Mouse (Mus musculus) gastrocnemius, adult 2 months (tissue): ENCODE data around the gene Itsn1. TPM values are rescaled to one million over a fixed set of nuclear protein-coding genes. Genes with fewer than 3 reads are reported as not detected.

Experiments
- DNase-seq: peaks from one replicate; pipeline ENCODE4 v3.0.0; 2022
- H3K27ac ChIP-seq: fragments of 200-600 bp; 2 replicates; pipeline ENCODE4 v1.8.1; 2022; ENCODE audit warnings: mild to moderate bottlenecking
- H3K4me3 ChIP-seq: fragments of 200-600 bp; 2 replicates; pipeline ENCODE4 v1.8.1; 2022; ENCODE audit warnings: mild to moderate bottlenecking, moderate library complexity
- CTCF ChIP-seq: fragments of 200-600 bp; IDR thresholded peaks from 2 replicates; pipeline ENCODE4 v1.8.1; 2022; ENCODE audit warnings: antibody characterized with exemption, mild to moderate bottlenecking, moderate library complexity
- intact Hi-C: fragments of 180-260 bp; cut with DNase I; formaldehyde crosslinking; loops from one replicate; pipeline ENCODE4 v1.15.1; 2025
- total RNA-seq, 2 experiments: library from RNA; stranded (reverse); gene quantifications; 2 replicates each; pipeline ENCODE4 v1.2.3; 2021

Itsn1 gene
- total RNA-seq, 2 experiments from 2014 or later, result 60.2 to 66.1 TPM

DNA sequence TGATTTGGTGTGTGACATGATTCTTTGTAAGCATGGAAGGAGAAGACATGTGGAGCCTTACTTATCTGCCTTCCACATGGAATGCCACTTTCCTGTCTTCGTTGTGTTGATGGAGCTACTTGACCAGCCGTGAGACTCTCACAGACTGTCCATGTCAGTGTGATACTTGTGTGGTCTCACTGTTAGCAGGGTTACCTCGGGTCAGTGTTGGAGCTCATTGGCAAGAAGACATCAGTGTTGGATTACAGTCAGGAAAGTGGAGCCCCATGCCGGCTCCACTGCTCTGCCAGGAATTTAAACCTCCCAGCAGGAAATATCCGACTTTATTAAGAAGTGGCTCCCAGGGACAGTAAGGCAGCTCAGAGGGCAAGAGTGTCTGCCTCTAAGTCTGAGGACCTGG is 75.8 kb downstream of the Itsn1 start:
- intact Hi-C loops, result loop anchor here (5.0 kb wide), 3 partner anchors 38 to 73 kb away; no protein-coding TSS in a partner anchor
- H3K4me3 ChIP-seq, result peak overlapping the region; percentile 9; the same call in 1 of the 2 replicates

DNA sequence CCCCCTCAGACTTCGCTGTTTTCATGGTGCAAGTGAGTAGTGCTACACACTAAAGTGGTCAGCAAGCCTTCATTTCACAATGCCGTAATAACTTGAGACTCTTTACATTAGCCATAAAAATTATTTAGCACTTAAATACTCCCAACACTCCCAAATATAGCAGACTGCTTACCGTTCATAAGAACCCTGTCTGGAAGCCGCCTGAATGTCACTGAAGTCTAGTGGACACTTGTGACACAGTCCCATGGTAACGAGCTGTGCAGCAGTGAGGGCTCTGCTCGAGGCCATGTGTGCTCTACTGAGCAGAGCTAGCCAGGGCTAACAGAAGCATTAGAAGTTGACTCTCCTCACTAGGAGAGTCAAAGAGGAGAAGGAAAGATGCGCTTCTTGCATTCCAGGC is 81.2 kb downstream of the Itsn1 start:
- TF ChIP-seq CTCF, result no peak
- H3K27ac ChIP-seq, result no peak overlapping the region
- no peak overlapping the region for H3K4me3 ChIP-seq
- no peak for DNase-seq
- intact Hi-C loops, result no loop called here

More for the DNA sequence above, 75.8 kb downstream of the Itsn1 start:
- H3K27ac ChIP-seq, result peak overlapping the region; percentile 74
- no peak for TF ChIP-seq CTCF
- DNase-seq, result peak; percentile 64

DNA sequence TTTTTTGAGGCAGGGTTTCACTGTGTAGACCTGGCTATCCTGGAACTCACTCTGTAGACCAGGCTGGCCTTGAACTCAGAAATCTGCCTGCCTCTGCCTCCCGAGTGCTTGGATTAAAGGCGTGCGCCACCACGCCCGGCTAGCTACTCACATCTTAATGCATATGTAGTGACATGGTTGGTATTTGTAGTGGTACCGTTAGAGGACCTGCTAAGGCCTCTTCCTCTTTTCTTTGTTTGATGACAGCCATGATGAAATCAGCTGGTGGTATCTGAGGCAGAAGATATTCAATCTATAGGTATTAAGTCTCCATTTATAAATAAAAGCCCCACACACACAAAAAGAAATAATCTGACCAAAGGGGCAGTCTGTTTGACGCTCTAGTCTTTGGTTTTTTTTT is 82.3 kb downstream of the Itsn1 start:
- no peak for TF ChIP-seq CTCF
- intact Hi-C loops, result no loop called here
- no peak for DNase-seq
- Histone ChIP-seq H3K27ac (no peak overlapping the region), H3K4me3 (no peak overlapping the region)

DNA sequence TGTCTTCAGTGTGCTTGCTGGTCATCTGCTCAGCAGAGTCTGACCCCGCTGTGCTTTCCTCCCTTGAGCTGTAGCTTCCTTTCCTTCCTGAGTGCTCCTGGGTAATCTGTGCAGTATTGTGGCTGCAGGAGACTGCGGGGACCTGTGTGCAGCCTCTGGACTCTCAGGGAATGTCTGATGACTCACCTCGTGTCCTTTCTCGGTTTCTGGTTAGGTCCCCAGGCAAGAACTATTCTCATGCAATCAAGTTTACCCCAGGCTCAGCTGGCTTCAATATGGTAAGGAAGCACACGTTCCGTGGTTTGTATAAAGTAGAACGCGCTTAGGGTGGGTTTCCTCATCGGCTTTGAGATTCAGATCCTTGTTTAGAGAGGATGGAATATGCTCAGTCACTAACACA is 82.8 kb downstream of the Itsn1 start:
- H3K27ac ChIP-seq, result no peak overlapping the region
- intact Hi-C loops, result no loop called here
- no peak overlapping the region for H3K4me3 ChIP-seq
- no peak for TF ChIP-seq CTCF
- DNase-seq, result no peak

DNA sequence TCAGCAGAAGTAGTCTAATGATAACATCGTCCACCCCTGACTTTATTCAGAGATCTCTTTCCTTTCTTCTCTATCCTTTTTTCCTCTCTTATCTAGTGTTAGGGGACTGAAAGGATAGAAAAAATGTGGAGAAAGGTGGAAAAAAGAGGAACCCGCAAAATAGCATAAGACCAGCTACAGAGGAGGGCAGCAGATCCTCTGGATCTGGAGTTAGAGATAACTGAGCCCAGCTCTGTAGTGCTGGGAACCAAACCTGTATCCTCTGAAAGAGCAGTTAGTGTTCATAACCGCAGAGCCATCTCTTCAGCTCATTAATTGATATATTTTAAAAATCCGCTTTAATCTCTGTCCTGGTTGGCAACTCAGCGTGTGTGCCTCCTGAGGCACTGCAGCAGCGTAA is 84.5 kb downstream of the Itsn1 start:
- H3K4me3 ChIP-seq, result no peak overlapping the region
- no peak for TF ChIP-seq CTCF
- intact Hi-C loops, result no loop called here

DNA sequence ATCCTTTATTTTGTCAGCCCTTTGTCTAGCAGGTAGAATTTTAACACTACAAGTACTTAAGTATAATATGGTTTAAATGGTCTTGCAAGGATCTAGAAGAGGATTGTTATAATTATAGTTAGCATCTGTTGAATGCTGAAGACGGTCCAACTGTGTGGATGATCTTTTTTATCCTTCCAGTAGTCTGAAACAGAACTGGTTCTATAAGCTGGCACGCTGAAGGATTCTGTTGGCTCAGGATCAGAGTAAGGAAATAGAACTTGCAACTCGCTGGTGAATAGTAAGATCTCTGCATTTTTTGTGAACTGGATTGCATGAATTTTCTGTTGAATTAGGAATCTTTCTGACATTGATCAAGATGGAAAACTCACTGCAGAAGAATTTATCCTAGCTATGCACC is 86.0 kb downstream of the Itsn1 start:
- intact Hi-C loops, result no loop called here
- no peak for TF ChIP-seq CTCF
- no peak for DNase-seq
- H3K27ac ChIP-seq, result no peak overlapping the region
- H3K4me3 ChIP-seq, result no peak overlapping the region

More for the DNA sequence above, 84.5 kb downstream of the Itsn1 start:
- no peak for DNase-seq
- no peak overlapping the region for H3K27ac ChIP-seq

DNA sequence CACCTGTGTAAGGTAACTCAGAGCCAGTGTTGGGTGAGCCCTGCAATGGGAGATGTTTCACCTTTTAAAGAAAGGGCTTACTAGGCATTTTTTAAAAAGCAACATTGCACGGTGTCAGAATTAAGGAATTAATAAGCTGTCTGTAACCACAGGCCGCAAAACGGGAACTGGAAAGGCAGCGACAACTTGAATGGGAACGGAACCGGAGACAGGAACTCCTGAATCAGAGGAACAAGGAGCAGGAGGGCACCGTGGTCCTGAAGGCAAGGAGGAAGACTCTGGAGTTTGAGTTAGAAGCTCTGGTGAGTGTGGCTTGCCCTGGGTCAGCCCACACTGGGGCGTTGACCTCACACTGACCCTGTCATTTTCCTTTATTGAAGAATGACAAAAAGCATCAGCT is 91.2 kb downstream of the Itsn1 start:
- Histone ChIP-seq H3K4me3 (no peak overlapping the region), H3K27ac (no peak overlapping the region)
- no peak for TF ChIP-seq CTCF
- intact Hi-C loops, result no loop called here
- DNase-seq, result no peak

DNA sequence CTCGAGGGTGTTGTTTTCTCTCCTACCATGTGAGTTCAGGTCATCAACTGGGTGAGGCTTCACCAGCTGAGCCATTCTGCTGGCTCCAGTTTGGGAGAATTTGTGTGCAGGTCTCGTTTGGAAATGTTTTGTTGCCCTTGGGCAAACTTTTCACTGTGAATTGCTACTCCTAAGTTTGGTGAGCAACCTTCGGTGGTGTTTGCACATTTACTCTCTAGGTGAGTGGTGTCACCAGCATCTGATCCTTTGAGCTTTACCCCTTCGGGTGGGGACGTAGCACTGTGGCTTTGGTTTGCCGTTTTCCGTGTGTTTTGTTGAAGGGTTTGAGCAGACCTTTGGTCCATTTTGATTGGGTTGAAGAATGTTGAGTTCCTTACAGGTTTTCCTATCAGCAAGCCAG is 93.2 kb downstream of the Itsn1 start:
- H3K4me3 ChIP-seq, result no peak overlapping the region
- no peak for DNase-seq
- TF ChIP-seq CTCF, result no peak
- intact Hi-C loops, result no loop called here
- H3K27ac ChIP-seq, result no peak overlapping the region

DNA sequence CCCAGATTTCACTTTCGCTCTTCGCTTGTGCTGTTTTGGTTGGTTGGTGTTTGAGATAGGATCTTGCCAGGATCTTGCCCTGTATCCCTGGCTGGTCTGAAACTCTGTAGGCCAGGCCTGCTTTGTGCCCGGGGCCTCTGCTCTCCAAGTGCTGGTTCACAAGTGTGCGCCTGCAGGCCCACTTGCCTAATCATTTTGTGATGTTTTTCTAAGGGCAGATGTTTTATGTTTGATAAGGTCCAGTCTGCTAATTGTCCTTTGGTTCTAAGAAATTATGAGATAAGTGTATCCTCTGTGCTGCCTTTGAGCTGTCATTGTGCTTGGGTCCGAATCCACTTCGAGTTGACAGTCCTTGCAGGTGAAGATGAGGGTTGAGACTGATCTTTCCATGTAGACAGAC is 93.7 kb downstream of the Itsn1 start:
- Histone ChIP-seq H3K4me3 (no peak overlapping the region), H3K27ac (no peak overlapping the region)
- no peak for DNase-seq
- intact Hi-C loops, result no loop called here
- TF ChIP-seq CTCF, result no peak

DNA sequence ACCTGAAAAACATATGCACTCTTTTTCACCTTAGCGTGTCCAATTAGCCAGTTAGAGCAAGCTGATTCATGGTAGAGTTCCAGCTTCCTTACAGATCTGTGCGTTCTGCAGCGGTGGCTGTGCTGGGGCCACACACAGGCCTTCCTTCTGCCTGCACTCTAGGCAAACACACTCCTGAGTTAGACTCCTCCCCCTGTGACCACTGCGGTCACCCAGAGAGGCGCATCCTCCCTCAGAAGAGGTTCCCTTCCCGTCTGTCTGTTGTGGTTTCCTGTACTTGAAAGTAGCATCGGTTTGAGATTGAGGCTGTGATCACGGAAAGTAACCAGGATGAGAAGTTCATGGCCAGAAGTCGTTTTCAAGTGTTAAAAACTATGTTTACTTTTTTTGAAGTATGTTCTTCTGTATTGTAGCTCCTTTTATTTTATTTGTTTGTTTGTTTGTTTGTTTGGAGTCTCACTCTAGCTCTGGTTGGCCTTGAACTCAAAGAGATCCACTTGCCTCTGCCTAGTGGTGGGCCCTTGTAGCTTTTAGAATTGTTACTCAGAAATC is 96.8 kb downstream of the Itsn1 start:
- H3K4me3 ChIP-seq, result no peak overlapping the region
- peak; percentile 37 for DNase-seq
- intact Hi-C loops, result no loop called here
- no peak for TF ChIP-seq CTCF
- no peak overlapping the region for H3K27ac ChIP-seq

DNA sequence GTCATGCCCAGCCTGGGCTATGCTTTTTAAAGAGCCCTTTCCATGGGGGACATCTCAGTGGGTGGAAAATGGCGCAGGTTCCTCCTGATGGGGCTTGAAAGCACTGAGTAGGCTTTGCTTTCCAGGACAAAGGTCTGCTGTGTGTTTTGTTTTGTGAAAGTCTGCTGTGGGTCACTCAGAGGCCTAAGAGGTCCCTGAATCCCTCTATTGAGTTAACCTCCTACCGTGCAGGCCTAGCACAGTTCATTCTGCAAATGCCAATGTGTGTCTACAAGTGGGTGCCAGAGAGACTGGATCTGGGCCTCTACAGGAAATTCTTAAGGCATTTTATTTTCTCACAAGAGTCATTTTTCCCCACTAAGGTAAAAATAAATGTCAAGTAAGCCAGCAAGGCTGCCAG is 97.8 kb downstream of the Itsn1 start:
- no peak for DNase-seq
- H3K27ac ChIP-seq, result peak overlapping the region; percentile 38
- TF ChIP-seq CTCF, result no peak
- intact Hi-C loops, result no loop called here
- H3K4me3 ChIP-seq, result no peak overlapping the region

DNA sequence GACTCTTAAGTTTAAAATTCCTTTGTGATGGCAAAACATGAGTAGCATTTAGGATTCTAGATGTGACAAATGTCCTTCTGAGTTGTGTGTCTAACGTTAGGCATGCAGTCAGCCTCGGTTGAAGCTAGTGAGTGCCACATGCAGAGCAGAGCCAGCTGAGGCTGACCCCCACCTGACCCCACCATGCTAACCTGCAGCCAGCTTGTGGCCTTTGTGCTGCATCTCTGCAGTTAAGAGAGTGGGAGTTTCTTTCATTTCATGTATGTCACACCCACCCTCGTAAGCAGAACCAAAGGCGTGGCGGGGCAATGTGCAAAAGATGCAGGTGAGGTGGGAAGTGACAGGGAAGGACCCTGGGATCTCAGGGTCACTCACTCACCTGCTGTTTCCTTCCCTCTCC is 98.4 kb downstream of the Itsn1 start:
- Histone ChIP-seq H3K4me3 (no peak overlapping the region), H3K27ac (peak overlapping the region; percentile 38; the same call in 1 of the 2 replicates)
- intact Hi-C loops, result no loop called here
- DNase-seq, result no peak
- TF ChIP-seq CTCF, result no peak

DNA sequence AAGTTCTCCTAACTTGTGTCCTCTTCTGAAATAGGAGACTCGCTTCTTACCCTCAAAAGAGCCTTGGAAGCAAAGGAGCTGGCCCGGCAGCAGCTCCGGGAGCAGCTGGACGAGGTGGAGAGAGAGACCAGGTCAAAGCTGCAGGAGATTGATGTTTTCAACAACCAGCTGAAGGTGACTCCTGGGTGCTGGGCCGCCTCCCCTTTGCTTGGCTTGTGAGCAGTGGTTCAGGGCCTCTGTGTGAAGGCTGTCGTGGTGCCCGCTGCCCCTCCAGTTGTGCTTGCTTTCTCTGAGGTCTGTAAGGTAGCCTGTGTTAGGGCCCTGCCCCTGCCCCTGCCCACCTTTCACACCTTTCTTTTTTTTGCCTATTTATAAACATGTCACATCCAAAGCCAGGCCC is 99.1 kb downstream of the Itsn1 start:
- intact Hi-C loops, result no loop called here
- H3K4me3 ChIP-seq, result no peak overlapping the region
- no peak for DNase-seq
- no peak overlapping the region; the same call in 1 of the 2 replicates for H3K27ac ChIP-seq
- TF ChIP-seq CTCF, result no peak

DNA sequence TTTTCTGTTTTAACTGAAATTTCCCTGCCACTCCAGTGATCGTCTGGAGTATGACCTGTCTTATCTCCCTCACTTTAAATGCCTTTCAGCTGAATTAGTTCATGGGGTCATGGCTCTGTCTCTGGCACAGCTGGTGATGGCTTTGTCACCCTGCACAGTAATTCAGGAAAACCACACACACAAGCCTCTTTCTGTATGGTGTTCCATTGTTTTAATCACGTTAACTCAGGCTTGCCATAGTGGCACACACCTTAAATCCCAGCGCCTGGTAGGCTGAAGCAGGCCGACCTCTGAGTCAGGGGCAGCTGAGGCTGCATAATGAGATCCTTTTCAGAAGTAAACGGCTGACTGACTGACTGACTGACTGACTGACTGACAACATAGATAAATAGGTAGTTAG is 99.5 kb downstream of the Itsn1 start:
- no peak for DNase-seq
- intact Hi-C loops, result no loop called here
- H3K4me3 ChIP-seq, result no peak overlapping the region
- TF ChIP-seq CTCF, result no peak
- no peak overlapping the region; the same call in 1 of the 2 replicates for H3K27ac ChIP-seq

DNA sequence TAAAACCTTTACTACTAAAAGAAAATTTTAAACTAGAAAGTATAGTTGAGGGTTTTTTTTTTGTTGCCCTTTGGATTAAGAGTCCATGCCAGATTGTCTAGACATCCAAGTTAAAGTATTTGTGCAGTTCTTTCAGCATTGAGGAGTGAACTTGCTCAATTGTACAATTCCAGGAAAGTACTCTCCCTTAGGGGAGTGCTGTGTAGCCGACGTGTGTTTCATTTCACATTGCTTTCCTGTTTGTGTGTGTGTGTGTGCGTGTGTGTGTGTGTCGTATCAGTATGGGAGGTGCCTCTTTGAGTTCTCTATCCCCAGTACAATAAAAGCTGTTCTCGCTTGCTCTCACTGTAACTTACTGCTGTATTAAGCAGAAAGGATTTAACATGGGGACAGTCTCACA is 100.0 kb downstream of the Itsn1 start:
- no peak for TF ChIP-seq CTCF
- Histone ChIP-seq H3K4me3 (no peak overlapping the region), H3K27ac (no peak overlapping the region)
- no peak for DNase-seq
- intact Hi-C loops, result no loop called here
